Mouse (Mus musculus) liver, adult 2 months (tissue): ENCODE results near the gene Hexim2.

ENCODE experiments used
- CTCF ChIP-seq: fragments of 200-500 bp; IDR thresholded peaks from 2 replicates; pipeline ENCODE4 v1.5.1; 2011; ENCODE audit warnings: low read depth, low read length, control low read depth
- POLR2A ChIP-seq: fragments of 200-500 bp; IDR thresholded peaks from 2 replicates; pipeline ENCODE4 v1.6.1; 2011; ENCODE audit warnings: low read length, control low read depth; ENCODE audit not compliant: insufficient read depth; ENCODE audit errors: extremely low read depth

DNA sequence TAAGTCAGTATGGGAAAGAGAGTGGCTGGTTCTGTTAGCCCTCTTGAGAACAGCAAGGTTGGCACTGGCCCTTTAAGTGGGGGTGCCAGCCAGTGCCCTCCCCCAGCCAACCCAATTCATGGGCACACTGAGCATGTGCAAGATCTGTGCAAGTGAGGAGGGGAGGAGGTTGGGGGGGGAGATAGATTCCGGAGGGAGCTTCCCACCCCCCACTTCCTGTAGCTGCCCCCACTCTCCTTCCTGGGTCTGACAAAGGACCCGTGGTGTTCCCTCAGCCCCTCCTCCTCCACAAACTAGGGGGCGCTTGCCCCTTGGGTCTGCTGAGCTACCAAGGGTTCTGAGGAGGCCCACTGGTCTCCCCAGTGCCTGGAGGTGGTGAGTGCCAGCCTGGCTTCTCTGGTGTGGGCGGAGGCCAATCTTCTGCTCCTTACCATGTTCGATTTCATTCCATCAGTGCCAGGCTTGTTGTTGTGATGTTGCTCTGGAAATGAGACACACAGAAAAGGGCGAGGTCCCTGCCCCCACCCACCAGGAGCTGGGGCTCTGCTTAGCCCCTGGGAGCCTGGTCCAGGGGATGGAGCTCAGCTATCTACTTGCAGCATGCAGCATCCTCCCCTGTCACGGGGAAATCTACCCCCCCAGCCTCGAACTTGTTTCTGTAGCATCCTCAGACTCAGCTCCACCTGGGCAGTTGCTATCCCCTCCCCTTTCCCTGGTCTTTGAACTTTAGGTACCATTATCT, 10.4 kb downstream of the Hexim2 start:
- TF ChIP-seq CTCF (no peak), POLR2A (no peak)
